Mouse (Mus musculus): ENCODE results near the gene Fbxl8.

The Fbxl8 gene

DNA sequence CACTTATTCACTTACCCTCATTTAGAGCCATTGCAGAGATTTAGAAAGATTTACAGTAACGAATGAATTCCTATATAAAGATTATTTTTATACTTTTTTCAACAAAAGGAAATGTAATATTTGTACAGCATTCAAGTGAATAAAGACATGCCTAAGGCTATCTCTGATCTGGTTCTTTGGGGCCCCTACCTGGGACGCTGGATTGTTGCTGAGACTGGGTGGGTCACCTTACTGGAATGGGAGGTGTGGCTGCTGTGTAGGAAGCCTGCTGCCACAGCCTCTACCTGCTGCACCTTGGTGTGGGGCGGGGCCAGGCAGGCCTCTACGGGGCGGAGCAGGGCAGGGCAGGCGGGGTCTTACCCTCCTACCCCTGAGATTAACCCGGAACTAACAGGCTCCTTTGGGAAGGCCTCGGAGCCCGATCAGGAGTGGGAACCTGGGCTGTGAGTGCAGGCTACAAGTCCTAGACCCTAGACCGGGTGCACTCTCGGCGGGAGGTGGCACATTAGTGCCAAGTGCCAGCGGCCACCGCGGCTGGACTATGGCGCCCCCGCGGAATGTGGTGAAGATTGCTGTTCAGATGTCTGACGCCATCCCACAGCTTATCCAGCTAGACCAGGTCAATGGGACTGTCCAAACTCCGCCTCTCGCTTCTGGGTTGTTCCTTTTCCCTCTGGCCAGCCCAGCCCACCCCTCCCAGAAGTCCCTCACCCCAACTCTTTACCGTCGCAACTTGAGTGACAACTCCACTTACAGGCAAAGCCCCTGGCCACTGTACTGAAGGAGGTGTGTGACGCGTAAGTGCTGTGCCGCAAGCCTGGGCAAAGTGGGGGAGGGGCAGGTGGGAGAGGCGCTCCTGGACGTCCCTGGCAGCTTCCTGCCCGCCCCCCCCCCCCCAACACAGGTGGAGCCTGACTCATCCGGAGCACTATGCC lies 41.0 kb downstream of the Fbxl8 start, which contains the start of gene Elmo3:
Gene Elmo3, plus strand, starts transcription at position 391 of the 935 bp plus-strand sequence.
- peak; percentile 87 for DNase-seq

DNA sequence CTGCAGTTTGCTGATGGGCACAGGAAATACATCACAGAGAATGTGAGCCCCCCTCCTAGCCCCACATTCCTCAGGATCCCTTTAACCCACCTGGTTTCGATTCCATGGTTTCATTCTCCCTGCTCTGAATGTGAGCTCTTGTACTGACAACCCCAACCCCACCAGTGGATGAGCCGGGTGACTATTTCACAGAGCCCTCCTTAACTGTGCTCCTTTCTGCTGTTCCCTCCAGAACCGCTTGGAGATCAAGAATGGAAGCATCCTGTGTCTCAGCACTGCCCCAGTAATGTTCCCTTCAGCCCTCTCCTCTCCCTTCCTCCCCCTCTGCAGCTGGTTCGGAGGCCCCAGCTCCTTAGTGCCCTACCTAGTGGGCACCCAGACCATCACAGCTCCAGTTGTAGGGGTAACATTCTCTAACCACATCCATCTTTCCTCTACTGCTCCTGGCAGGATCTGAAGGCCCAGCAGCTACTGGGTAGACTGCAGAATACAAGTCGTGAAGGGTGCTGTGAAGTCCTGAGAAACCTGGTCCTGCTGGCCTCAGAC lies 41.8 kb downstream of the Fbxl8 start:
- DNase-seq, result no peak

GRCm38 (mm10) chr8:105307670-105308069 lies 43.2 kb downstream of the Fbxl8 start:
- no peak for DNase-seq

DNA sequence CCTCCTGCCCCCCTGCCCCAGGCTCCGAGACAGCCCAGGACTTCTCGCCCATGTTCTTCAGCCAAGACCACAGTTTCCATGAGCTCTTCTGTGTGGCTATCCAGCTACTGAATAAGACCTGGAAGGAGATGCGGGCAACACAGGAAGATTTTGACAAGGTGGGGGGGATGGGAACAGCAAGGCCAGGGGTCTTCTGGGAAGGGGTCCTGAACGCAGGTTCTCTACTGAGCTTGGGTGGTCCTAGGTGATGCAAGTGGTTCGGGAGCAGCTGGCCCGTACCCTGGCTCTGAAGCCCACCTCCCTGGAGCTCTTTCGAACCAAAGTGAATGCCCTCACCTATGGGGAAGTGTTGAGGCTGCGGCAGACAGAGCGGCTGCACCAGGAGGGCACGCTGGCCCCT lies 44.0 kb downstream of the Fbxl8 start:
- no peak for DNase-seq

- DNase-seq, result no peak
These were observed 44.8 kb downstream of the Fbxl8 start for GRCm38 (mm10) chr8:105309142-105309847.

DNA sequence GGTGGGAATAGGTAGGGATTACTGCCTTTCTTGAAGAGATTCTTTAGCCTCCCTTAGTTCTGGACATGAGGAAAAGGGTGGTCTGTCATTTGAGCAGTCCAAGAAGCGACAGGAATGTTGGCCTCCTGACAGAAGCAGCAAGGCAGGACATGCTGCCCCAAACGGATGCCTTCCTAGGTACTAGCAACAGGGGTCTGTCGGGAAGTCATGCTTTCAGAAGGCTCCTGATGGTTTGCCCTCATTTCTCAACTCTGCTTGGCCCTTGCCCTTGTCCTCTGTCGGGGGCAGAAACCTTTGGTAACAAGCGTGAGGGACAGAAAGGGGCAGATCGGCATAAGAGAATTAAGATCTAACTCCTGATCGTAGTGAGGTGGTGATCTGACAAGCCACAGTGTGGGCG lies 45.7 kb downstream of the Fbxl8 start:
- no peak for DNase-seq

DNA sequence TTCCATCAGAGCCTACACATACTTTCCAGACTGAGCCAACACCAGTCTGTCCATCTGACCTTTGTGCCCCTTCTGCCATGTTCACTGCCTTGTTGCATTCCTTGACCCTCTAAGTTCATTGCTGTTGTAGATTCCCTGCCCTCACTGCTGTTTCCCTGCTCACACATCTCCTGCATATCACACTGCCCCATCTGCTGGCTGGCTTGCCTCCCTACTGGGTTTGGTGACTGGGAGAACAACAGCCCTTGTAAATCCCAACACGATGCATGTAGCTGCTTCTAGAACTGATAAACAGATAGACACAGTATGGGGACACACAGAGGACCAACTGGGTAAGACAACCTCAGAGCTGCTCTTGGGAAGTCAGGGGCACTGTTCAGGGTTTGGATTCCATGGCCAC lies 47.3 kb downstream of the Fbxl8 start:
- no peak for DNase-seq

DNA sequence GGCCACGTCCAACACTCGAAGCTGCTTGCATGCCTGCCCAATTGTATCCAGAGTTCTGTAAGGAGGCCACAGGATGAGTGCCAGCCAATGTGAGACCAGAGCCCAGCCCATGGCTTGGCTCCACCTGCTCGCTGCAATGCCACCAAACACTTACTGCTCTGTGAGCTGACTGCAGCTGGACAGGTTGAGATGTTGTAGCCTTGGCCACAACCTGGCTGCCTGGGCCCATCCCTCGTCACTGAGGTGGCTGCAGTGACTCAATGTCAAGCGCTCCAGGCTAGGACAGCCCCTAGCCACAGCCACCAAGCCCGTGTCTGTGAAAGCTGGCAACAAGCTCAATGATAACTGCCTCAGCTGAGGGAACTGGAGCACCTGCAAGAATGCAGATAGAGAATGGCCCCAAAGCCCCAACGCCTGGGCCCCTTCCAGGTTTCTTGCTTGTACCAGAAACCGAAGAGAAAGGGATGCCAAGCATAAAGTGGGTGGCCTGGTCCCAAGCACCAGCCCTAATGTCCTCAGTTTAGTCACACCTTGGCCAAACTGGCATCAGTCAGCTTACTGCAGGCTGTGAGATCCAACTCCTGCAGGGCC lies 48.5 kb downstream of the Fbxl8 start:
- DNase-seq, result no peak

GRCm38 (mm10) chr8:105313622-105314402 lies 49.4 kb downstream of the Fbxl8 start:
- DNase-seq, result no peak

DNA sequence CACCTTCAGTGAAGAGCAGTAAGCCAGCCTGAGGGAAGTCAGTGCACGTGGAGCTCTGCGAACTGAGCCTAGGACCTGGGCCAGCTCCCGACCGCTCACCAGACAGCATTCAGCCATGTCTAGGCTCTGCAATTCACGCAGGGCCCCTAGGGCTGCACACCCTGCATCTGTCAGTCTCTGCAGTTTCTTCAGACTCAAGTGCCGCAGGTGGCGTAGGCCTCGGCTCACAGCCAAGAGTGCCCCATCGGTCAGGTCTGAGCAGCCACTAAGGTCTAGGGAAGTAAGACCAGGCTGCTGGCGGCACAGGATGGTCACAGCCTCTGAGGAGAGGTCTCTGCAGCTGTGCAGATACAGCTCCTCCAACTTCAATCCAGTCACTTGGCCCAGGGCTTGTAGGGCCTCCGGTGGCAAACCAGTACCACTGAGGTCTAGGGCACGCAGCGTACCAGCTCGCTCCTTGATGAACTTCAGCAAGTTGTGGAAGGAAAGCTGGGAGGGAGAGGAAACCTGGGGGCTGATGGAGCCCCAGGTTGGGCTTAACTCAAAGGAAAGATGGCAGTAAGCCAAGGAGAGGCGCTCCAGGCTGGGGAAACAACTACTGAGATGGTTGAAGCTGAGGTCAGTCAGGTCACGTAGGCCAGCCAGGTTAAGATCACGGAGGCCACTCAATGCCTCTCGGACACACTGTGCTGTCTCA lies 50.8 kb downstream of the Fbxl8 start:
- peak; percentile 43 for DNase-seq

DNA sequence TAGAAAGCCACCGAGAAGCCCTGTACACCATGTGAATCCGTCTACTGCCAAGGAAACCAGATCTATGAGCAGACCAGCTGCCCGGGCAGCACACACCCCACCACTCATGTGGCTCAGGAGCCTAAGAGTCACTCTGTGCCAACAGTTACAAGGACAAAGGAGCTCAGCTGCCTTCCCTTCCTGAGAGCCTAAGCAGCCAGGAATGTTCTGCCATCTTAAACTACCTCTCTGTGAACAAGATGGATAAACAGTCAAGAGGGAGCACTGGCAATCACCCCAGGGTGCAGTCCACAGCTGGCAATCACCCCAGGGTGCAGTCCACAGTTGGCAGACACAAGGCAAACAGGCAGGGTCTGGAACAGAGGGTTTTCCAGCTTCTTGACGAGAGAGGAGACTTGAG lies 53.5 kb downstream of the Fbxl8 start:
- peak; percentile 87 for DNase-seq

DNA sequence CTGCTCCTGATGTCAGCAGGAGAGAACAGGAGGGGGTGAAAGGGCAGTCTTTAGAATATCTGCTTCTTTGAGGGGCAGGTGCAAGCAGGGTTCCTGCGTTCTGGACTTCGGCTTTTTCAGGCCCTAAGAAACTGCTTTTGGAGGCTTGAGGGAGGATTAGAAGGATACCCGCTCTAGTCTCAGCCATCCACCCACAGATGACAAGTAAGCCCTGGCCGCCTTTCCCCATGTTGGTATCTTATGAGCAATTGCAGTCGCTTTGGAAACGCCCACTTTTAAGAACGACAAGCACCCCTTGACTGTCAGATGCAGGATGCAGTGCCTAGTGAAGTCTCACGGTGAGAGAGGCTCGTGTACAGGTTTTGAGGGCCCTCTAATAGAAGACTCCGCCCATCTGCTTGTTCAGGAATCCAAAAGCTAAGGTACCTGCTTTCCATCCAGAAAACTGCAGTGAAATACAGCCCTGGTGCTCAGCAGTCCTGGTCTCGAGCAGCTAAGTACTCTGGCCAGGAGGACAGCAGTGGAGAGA lies 54.3 kb downstream of the Fbxl8 start:
- peak; percentile 78 for DNase-seq

All from lung, postnatal 36 days (tissue).